Mouse (Mus musculus): ENCODE data around the gene Otop3.

Gene Otop3

DNA sequence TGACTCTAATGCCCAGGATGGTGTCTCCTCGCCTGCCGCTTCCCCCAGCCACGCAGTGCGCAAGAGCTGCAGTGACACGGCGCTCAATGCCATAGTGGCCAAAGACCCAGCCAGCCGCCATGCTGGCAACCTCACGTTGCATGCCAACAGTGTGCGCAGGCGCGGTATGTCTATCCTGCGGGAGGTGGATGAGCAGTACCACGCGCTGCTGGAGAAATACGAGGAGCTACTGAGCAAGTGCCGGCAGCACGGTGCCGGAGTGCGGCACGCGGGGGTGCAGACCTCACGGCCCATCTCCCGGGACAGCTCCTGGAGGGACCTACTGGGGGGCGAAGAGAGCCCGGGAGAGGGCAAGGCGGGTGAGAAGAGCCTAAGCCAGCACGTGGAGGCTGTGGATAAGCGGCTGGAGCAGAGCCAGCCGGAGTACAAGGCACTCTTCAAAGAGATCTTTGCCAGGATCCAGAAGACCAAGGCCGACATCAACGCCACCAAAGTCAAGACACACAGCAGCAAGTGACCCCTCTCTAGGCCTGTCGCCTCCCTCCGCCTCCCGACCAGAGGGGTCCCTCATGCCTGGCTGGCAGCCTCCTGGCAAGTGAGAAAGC, 59.3 kb downstream of the Otop3 start:
- no peak for DNase-seq (ENCODE audit: low spot score in 2 of 2)

Data from right cerebral cortex, adult 2 months (tissue).